Mouse (Mus musculus) stomach, postnatal 0 days (tissue): Measurements from ENCODE around the gene Traf5.

Experiments used
- CTCF ChIP-seq: IDR thresholded peaks from 2 replicates; pipeline ENCODE4 v1.5.1; 2016; ENCODE audit warnings: antibody characterized with exemption, low read depth, mild to moderate bottlenecking, moderate library complexity
- EP300 ChIP-seq: optimal IDR thresholded peaks from 2 replicates; pipeline ENCODE3; 2016; ENCODE audit warnings: antibody characterized with exemption

DNA sequence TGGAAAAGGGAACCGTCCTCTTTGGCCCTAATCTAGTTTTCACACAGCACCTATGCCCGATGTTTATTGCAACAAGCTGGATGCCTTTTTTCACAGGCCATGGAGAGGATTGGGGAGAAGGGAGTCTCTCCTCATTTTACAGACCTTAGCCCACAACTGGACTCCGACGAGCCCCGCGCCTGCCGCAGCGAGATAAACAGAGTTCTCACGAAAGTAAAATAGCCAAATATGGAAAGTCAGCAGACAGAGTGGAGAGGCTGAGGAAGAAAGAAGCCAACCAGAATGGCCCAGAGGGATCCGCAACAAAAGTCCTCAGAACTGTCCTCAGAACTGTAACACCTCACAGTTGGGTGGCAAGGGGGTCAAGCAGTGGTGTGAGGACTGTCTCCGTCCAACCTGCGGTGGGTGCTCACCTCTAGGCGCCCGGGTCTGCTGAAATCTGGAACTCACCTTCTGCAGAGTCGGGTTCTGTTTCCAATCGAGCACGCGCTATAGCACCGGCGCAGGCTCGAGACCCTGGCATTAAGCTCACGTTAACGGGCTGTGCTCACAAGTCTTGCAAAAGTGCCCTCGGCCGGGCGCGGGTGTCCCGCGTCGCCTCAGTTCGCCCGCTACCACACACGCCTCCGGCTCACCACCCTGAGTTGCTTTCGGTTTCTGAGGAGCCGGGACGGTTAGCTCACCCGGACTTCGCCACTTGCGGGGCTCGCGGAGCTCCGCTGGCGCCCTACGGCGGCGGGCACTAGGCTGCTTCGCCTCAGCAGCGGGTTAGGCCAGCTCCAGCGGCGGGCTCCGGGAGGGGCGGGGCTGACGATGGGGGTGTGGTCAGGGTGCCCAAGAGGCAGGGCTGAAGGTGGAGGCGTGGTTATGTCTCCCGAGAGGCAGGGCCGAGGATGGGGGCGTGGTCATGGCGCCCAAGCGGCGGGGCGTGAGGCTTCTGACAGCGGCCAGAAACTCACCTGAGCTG, at the start of gene Traf5:
- TF ChIP-seq CTCF (peak; percentile 41), EP300 (no peak)
